Mouse (Mus musculus): ENCODE data around the gene BC051019. TPM values are rescaled to one million over a fixed set of nuclear protein-coding genes. Genes with fewer than 3 reads are reported as not detected.

The BC051019 gene
- polyA plus RNA-seq, 1 experiment = not detected

DNA sequence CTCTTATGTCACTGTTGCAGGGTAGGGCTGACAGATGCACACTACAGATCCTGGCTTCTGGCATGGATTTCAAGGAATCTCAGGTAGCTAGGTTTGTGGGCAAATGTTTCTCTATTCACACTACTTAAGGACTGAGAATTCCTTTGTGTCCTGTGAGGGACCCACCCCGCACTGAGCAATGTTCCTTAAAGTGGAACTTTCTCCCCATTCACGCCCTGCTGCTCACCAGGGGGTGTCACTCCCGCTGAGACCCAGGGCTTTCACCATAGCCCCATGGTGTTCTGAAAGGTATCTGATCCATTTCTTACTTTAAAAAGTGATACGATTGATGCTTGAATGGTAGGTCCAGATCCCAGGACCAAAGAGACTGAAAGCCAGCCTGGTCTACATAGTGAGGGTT is 20.9 kb downstream of the BC051019 start:
- Histone ChIP-seq H3K27ac (ENCODE audit: insufficient read depth, low read depth, low read length) (no peak overlapping the region), H3K4me1 (ENCODE audit: control insufficient read depth, insufficient read depth, low read length) (peaks cover 4% of the 10 kb centered on the region), H3K4me3 (ENCODE audit: insufficient read depth, low read depth, low read length) (no peak overlapping the region)
- WGBS = 54% methylated on average over 4 of the region's 4 CpGs
- TF ChIP-seq POLR2A (IDR thresholded peaks at IDR 0.05; ENCODE audit: insufficient read depth, low read depth, low read length) (no peak), CTCF (IDR thresholded peaks at IDR 0.05; ENCODE audit: insufficient read depth, low read depth, low read length) (no peak)

DNA sequence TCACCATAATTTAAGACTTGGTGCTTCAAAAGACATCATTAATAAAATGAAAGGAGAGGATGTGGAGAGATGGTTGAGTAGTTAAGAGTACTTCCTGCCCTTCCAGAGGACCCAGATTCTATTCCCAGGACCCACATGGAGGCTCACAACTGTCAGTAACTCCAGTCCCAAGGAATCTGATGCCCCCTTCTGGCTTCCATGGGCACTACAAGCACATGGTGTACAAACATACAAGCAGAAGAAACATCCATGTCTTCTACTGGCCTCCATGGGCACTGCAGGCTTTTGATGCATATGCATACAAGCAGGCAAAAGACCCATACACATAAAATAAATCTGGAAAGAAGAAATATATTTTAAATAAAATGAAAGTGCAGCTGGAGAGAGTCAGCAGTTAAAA is 23.4 kb downstream of the BC051019 start:
- no peak for TF ChIP-seq CTCF (IDR thresholded peaks at IDR 0.05; ENCODE audit: insufficient read depth, low read depth, low read length)
- TF ChIP-seq POLR2A (IDR thresholded peaks at IDR 0.05; ENCODE audit: insufficient read depth, low read depth, low read length) = no peak

DNA sequence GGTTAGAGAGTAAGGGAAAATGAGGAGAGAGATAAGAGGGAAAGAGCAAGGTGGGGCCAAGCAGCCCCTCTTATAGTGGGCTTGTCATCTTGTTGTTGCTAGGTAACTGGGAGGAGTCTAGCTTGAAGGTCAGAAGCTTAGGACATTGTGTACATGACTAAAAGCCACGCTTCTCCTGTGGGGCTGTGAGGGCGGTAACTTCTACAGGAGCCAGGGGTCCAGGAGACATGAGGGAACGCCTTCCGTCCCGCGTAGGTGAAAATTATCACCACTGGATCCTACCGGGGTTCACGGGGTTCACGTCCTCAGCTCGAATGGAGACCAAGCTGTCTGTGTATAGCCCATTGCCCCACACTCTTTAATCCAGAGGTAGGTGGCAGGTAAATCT is 28.3 kb downstream of the BC051019 start:
- no peak for TF ChIP-seq POLR2A (IDR thresholded peaks at IDR 0.05; ENCODE audit: insufficient read depth, low read depth, low read length)
- TF ChIP-seq CTCF (IDR thresholded peaks at IDR 0.05; ENCODE audit: insufficient read depth, low read depth, low read length) = no peak
- 93% methylated on average over 10 of the region's 10 CpGs for WGBS

More for the DNA sequence above, 23.4 kb downstream of the BC051019 start:
- peaks cover 4% of the 10 kb centered on the region for H3K4me1 ChIP-seq (ENCODE audit: control insufficient read depth, insufficient read depth, low read length)
- no peak overlapping the region for H3K27ac ChIP-seq (ENCODE audit: insufficient read depth, low read depth, low read length)
- no peak overlapping the region for H3K4me3 ChIP-seq (ENCODE audit: insufficient read depth, low read depth, low read length)

GRCm38 (mm10) chr7:109694576-109695338 is 28.9 kb downstream of the BC051019 start:
- Histone ChIP-seq H3K4me1 (ENCODE audit: control insufficient read depth, insufficient read depth, low read length) (no peaks in the 10 kb centered on the region), H3K4me3 (ENCODE audit: insufficient read depth, low read depth, low read length) (no peak overlapping the region), H3K27ac (ENCODE audit: insufficient read depth, low read depth, low read length) (no peak overlapping the region)
- TF ChIP-seq POLR2A (IDR thresholded peaks at IDR 0.05; ENCODE audit: insufficient read depth, low read depth, low read length) (no peak), CTCF (IDR thresholded peaks at IDR 0.05; ENCODE audit: insufficient read depth, low read depth, low read length) (no peak)
- WGBS = 87% methylated on average over 13 of the region's 13 CpGs

More for the DNA sequence above, 28.3 kb downstream of the BC051019 start:
- Histone ChIP-seq H3K4me3 (ENCODE audit: insufficient read depth, low read depth, low read length) (no peak overlapping the region), H3K4me1 (ENCODE audit: control insufficient read depth, insufficient read depth, low read length) (no peaks in the 10 kb centered on the region), H3K27ac (ENCODE audit: insufficient read depth, low read depth, low read length) (no peak overlapping the region)

GRCm38 (mm10) chr7:109690961-109691360 is 32.7 kb downstream of the BC051019 start:
- no peaks in the 10 kb centered on the region for H3K4me1 ChIP-seq (ENCODE audit: control insufficient read depth, insufficient read depth, low read length)
- no peak for TF ChIP-seq POLR2A (IDR thresholded peaks at IDR 0.05; ENCODE audit: insufficient read depth, low read depth, low read length)
- no peak for TF ChIP-seq CTCF (IDR thresholded peaks at IDR 0.05; ENCODE audit: insufficient read depth, low read depth, low read length)
- WGBS = 83% methylated on average over 5 of the region's 5 CpGs
- H3K27ac ChIP-seq (ENCODE audit: insufficient read depth, low read depth, low read length) = no peak overlapping the region
- H3K4me3 ChIP-seq (ENCODE audit: insufficient read depth, low read depth, low read length) = no peak overlapping the region

DNA sequence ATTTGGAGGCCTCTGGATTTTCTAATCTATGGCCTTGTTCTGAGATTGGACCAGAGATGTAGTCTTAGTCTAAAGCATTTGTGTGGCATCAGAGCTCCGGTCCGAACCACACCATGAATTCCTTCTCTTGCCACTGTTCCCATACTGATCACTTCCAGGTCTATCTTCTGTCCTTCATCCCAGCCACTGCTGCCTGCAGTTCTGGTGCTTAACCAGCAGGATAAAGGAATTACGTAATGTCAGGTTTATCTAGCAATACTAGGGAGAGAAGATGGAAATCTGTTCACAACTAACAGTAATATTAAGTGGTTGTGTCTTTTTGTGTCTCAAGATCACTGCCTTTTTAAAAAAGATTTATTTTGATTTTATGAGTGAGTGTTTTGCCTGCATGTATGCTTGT is 33.5 kb downstream of the BC051019 start:
- Histone ChIP-seq H3K4me1 (ENCODE audit: control insufficient read depth, insufficient read depth, low read length) (no peaks in the 10 kb centered on the region), H3K27ac (ENCODE audit: insufficient read depth, low read depth, low read length) (no peak overlapping the region), H3K4me3 (ENCODE audit: insufficient read depth, low read depth, low read length) (no peak overlapping the region)
- no peak for TF ChIP-seq CTCF (IDR thresholded peaks at IDR 0.05; ENCODE audit: insufficient read depth, low read depth, low read length)
- TF ChIP-seq POLR2A (IDR thresholded peaks at IDR 0.05; ENCODE audit: insufficient read depth, low read depth, low read length) = no peak
- 94% methylated on average over 3 of the region's 3 CpGs for WGBS

DNA sequence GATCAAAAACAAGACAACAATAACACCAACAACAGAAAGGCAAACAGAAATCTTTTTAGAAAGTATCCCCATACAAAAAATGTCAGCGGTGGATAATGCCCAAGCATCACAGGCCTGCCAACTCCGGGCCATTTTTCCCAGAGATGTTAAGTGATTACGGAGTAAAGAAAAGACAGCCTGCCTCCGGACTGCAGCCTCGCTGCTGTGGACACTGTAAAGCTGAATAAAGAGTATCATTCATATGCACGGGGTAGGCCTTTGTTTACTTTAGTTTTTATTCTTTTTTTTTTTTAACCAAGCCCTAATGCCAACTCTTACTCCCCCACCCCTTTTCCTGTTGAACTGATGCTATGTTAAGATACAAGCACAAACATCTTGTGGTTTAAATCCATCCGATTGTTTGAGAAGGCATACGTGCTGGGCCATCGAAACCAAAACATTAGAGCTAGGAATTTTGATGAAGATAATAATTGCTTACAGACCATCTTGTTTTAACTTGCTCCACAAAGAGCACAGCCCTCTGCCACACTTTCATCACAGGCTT is 37.0 kb downstream of the BC051019 start:
- H3K4me3 ChIP-seq (ENCODE audit: insufficient read depth, low read depth, low read length) = no peak overlapping the region
- no peak for TF ChIP-seq POLR2A (IDR thresholded peaks at IDR 0.05; ENCODE audit: insufficient read depth, low read depth, low read length)
- no peak for TF ChIP-seq CTCF (IDR thresholded peaks at IDR 0.05; ENCODE audit: insufficient read depth, low read depth, low read length)
- WGBS = 52% methylated on average over 9 of the region's 9 CpGs
- no peaks in the 10 kb centered on the region for H3K4me1 ChIP-seq (ENCODE audit: control insufficient read depth, insufficient read depth, low read length)
- no peak overlapping the region for H3K27ac ChIP-seq (ENCODE audit: insufficient read depth, low read depth, low read length)

GRCm38 (mm10) chr7:109680879-109681278 is 42.8 kb downstream of the BC051019 start:
- H3K27ac ChIP-seq (ENCODE audit: insufficient read depth, low read depth, low read length) = no peak overlapping the region
- no peak overlapping the region for H3K4me3 ChIP-seq (ENCODE audit: insufficient read depth, low read depth, low read length)
- no peak for TF ChIP-seq CTCF (IDR thresholded peaks at IDR 0.05; ENCODE audit: insufficient read depth, low read depth, low read length)
- TF ChIP-seq POLR2A (IDR thresholded peaks at IDR 0.05; ENCODE audit: insufficient read depth, low read depth, low read length) = no peak
- no peaks in the 10 kb centered on the region for H3K4me1 ChIP-seq (ENCODE audit: control insufficient read depth, insufficient read depth, low read length)
- WGBS = 100% methylated on average over 1 of the region's 1 CpGs

- 86% methylated on average over 2 of the region's 2 CpGs for WGBS
- no peak overlapping the region for H3K27ac ChIP-seq (ENCODE audit: insufficient read depth, low read depth, low read length)
- H3K4me1 ChIP-seq (ENCODE audit: control insufficient read depth, insufficient read depth, low read length) = no peaks in the 10 kb centered on the region
- H3K4me3 ChIP-seq (ENCODE audit: insufficient read depth, low read depth, low read length) = no peak overlapping the region
- TF ChIP-seq CTCF (IDR thresholded peaks at IDR 0.05; ENCODE audit: insufficient read depth, low read depth, low read length) (no peak), POLR2A (IDR thresholded peaks at IDR 0.05; ENCODE audit: insufficient read depth, low read depth, low read length) (no peak)
Measured at GRCm38 (mm10) chr7:109680284-109680683, 43.4 kb downstream of the BC051019 start.
